Mouse (Mus musculus): ENCODE data around the gene Tmem203. TPM values are rescaled to one million over a fixed set of nuclear protein-coding genes. Genes with fewer than 3 reads are reported as not detected.
A peak's percentile ranks its signal among the peaks of the same experiment; 100 is the strongest.

The Tmem203 gene
- 10 to 100 TPM in 4 of 26 experiments, 1 to 10 TPM in 19, not detected in 3; 1.2 to 20.3 (median 4.7) TPM for total RNA-seq (2018; cell fraction: chromatin; rRNA removed)
- 10 to 100 TPM in 24 of 26 experiments, 1 to 10 TPM in 2; 8.7 to 19.6 (median 14.8) TPM for total RNA-seq (2018; cell fraction: cytosol; rRNA removed)
- total RNA-seq (2018; cell fraction: nucleus; rRNA removed), result 10 to 100 TPM in 17 of 26 experiments, 1 to 10 TPM in 9; 3.2 to 32.6 (median 12.8) TPM
- polyA plus RNA-seq (2018), result 5.9 to 17.1 TPM (median 12.4 TPM) in 3 replicates

DNA sequence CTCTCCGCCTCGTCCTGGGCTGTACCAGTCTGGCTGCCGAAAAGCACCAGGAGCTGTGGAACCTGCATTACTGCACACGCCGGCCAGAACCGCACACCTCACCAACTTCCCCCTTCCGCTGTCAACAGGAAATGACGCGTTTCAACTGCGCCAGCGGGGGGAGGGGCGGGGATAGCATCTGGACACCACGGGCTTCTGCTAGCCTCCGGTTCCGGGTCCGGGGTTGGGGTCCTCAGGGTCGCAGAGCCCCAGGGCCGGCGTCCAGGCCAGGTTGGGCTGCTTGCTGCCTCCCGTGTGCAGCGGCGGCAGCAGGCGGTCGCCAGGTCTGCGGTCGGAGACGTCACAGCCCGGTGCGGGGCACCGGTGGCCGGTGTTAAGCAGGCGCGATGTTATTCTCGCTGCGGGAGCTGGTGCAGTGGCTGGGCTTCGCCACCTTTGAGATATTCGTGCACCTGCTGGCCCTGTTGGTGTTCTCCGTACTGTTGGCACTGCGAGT lies at the start of gene Tmem203:
Gene Tmem203 (plus strand): TSS at position 156 of the 496 bp plus-strand sequence.
- Histone ChIP-seq H3K4me3 (ENCODE audit: inconsistent target) (peak within 1 kb of the TSS; percentile 90), H3K36me3 (ENCODE audit: inconsistent target) (peaks cover 15% of the 10 kb centered on the region), H3K79me2 (ENCODE audit: inconsistent target) (peaks cover 19% of the 10 kb centered on the region; the same call in 1 of the 2 replicates), H3K27ac (peak within 1 kb of the TSS; percentile 38)
- under 1% methylated on average over 39 of the region's 39 CpGs for WGBS (ENCODE audit: missing documents)

DNA sequence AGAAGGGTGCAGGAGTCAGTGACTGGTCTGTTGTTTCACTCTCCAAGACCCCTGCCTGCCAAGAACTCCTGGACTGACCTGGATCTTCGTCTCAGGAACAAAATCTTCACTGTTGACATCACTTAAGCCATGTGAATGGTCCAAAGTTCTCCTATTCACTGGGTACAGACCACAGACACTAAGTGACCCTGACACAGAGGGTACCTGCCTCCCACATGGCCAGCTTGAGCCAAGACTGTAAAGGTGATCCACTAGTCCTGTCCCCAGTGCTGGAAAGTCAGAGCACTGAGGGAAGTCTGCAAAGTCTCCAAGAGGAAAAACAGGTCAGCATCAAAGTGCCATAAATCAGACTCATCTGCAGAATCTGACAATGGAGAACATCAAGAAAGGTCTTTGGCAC lies 47.6 kb upstream of the Tmem203 start:
- peaks cover 60% of the 10 kb centered on the region for H3K79me2 ChIP-seq (ENCODE audit: inconsistent target)
- H3K4me3 ChIP-seq (ENCODE audit: inconsistent target), result no peak overlapping the region
- no peak overlapping the region for H3K27ac ChIP-seq
- 91% methylated on average over 1 of the region's 1 CpGs for WGBS (ENCODE audit: missing documents)
- H3K36me3 ChIP-seq (ENCODE audit: inconsistent target), result peaks cover 60% of the 10 kb centered on the region

DNA sequence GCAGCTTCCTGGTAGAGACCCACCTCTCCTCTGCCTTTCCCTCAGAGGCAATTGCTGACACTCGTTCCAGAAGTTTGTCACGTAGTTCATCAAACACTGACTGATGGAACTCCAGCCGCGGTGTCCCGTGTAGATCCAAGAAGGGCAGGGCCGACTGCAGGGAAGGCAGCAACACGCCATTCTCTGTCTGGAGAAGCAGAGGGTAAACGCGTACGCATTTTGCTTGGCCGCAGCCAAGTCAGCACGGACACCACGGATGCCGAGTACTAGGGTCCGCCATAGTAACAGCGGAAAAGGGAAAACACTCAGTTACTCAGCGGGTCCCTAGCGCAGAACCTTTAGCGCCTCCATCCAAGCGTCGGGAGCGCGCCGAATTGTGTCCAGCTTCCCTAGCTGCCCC lies 44.6 kb upstream of the Tmem203 start:
- H3K79me2 ChIP-seq (ENCODE audit: inconsistent target), result peaks cover 52% of the 10 kb centered on the region
- peak overlapping the region; percentile 65 for H3K27ac ChIP-seq
- H3K36me3 ChIP-seq (ENCODE audit: inconsistent target), result peaks cover 29% of the 10 kb centered on the region
- WGBS (ENCODE audit: missing documents), result under 1% methylated on average over 24 of the region's 24 CpGs
- H3K4me3 ChIP-seq (ENCODE audit: inconsistent target), result peak overlapping the region; percentile 99

DNA sequence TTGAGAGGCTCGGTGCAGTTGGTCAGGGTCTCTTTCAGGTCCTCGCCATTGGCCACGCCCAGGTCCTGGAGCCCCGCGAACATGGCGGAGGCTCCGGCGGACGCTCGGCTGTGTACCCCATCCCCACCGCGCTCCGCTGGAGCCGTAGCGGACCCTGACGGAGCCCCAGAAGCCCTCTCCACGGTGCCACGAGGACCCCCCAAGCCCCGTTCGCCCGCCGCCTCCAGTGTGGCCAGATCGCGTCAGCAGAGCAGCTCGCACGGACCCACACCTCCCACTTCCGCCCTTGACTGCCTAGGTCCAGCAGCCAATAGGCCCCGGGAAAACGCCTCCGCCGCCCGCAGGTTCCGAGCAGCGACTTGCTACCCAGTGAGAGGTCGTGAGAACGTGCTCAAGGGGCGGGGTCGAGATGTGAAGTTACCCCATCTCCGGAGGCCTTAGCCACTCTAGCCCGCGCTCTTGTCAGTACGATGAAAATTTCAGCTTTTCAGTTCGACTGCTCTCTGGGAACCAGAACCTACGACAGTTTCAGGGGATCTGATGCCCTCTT lies 44.0 kb upstream of the Tmem203 start, which contains the start of gene Nelfb:
Gene Nelfb (minus strand): TSS at position 369 of the 550 bp plus-strand sequence.
- under 1% methylated on average over 44 of the region's 44 CpGs for whole genome bisulfite sequencing (ENCODE audit: missing documents)
- Histone ChIP-seq H3K79me2 (ENCODE audit: inconsistent target) (peaks cover 47% of the 10 kb centered on the region), H3K36me3 (ENCODE audit: inconsistent target) (peaks cover 24% of the 10 kb centered on the region), H3K4me3 (ENCODE audit: inconsistent target) (peak within 1 kb of the TSS; percentile 99), H3K27ac (peak within 1 kb of the TSS; percentile 65)

DNA sequence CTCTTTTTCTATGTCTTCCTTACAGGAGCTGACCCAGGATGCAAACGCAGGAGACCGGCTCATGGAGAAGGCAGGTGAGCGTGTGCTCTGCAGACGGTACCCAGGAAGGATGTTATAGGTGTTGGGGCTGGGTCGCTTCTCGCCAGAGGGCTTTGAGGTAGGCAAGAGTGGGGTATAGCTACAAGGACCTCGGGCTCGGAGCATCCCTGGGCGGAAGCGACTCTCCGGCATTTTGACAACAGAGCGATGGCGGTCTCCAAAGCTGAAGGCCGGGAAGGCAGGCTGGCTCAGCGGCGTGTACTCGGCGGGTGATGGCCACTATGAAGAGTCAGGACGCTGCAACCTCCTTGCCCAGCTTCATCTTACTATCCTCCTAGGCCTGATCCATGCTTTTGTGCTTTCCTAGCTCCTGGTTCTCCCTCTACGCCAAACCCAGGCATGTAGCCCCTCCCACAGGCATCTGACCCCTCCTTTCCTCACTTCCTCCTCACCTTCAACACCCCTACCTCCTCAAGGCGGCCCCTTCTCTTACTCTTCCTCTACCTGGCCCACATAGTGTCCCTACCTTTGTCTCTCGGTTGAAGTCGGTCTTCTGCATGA lies 41.9 kb upstream of the Tmem203 start:
- Histone ChIP-seq H3K27ac (no peak overlapping the region), H3K4me3 (ENCODE audit: inconsistent target) (no peak overlapping the region), H3K36me3 (ENCODE audit: inconsistent target) (peaks cover 5% of the 10 kb centered on the region; the same call in 1 of the 2 replicates), H3K79me2 (ENCODE audit: inconsistent target) (peaks cover 26% of the 10 kb centered on the region)
- 89% methylated on average over 22 of the region's 23 CpGs for WGBS (ENCODE audit: missing documents)

DNA sequence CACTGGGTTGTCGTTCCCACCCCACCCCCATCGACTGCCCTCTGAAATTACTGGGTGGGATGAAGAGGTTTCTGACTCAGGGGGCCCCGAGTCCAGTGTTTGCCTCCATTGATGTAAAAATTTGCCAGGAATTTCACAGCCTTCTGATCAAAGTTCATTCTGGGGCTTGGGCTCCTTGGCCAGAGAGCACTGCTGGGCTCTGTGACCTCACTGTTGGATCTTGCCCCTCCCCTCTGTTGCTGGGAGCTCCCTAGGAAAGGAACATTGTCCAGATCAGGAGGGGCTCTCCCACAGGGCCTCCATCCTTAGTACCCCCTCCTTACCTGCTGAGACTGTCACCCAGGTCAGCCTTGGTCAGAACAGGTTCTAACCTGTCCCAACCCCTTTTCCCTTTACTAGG lies 40.8 kb upstream of the Tmem203 start, which contains the start of gene Stpg3:
Gene Stpg3 (minus strand): TSS at position 194 of the 400 bp plus-strand sequence.
- 86% methylated on average over 3 of the region's 3 CpGs for WGBS (ENCODE audit: missing documents)
- H3K4me3 ChIP-seq (ENCODE audit: inconsistent target), result no peak within 1 kb of the TSS

DNA sequence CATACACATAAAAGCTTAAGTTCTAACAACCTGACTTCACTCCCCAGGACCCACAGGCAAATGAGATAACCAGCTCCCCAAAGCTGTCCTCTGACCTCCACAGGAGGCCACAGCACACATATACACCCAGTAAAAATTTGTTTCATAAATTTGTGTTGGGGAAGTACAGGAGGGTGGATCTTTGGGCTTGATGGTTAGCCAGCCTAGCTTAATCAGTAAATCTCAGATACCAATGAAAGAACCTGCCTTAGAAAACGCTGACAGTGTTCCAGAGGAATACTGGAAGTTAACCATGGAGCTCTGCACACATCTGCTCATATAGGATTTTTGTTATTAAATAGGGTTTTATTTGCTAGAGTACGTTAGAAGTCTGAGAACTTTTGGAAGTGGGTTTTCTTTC lies 37.6 kb upstream of the Tmem203 start:
- no peak overlapping the region for H3K4me3 ChIP-seq (ENCODE audit: inconsistent target)
- 90% methylated on average over 2 of the region's 2 CpGs for WGBS (ENCODE audit: missing documents)
- H3K27ac ChIP-seq, result no peak overlapping the region
- no peaks in the 10 kb centered on the region for H3K36me3 ChIP-seq (ENCODE audit: inconsistent target)
- no peaks in the 10 kb centered on the region for H3K79me2 ChIP-seq (ENCODE audit: inconsistent target)

More for the DNA sequence above, 40.8 kb upstream of the Tmem203 start, which contains the start of gene Stpg3:
- H3K36me3 ChIP-seq (ENCODE audit: inconsistent target), result no peaks in the 10 kb centered on the region
- peaks cover 16% of the 10 kb centered on the region for H3K79me2 ChIP-seq (ENCODE audit: inconsistent target)
- no peak within 1 kb of the TSS for H3K27ac ChIP-seq

DNA sequence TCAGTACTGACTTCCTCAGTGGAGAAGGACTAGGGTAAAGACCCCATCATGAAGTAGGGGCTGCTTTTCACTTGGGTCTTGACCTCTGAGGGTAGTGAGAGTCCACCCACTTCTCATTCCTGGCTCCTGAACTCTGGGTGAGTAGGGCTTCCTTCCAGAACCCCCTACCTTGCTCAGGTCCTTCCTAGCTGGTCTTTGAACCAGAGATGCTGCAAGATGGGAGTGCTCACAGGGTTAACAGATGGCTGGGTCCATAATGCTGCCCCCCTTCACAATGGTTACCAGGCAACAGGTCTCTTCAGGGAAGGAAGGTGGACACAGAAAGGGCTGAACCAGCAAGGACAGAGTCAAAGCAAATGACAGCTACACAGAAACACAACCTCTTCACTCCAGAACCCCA lies 36.8 kb upstream of the Tmem203 start, which contains the start of gene Fam166a:
Gene Fam166a (plus strand): TSS at position 301 of the 400 bp plus-strand sequence.
- Histone ChIP-seq H3K27ac (no peak within 1 kb of the TSS), H3K79me2 (ENCODE audit: inconsistent target) (peaks cover 6% of the 10 kb centered on the region), H3K4me3 (ENCODE audit: inconsistent target) (no peak within 1 kb of the TSS), H3K36me3 (ENCODE audit: inconsistent target) (no peaks in the 10 kb centered on the region)

DNA sequence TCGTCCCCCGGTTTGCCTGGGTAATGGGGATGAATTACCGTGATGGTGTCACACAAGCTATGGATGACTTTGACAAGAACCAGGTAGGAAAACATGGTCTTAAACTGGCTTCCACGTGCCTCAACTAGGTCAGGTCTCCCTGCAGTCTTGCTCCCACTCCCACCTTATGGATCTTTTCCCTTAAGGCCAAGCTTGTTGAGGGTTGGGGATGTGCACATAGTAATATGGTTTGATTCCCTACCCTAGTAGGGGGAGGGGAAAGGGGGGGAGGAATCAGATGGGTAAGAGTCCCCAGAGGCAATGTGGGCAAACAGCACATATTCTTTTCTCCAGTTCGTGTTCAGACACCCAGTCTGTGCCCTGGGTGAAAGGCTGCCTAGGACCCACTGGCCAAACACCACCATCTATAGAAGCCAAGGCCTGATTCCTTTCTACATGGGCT lies 33.9 kb upstream of the Tmem203 start:
- H3K36me3 ChIP-seq (ENCODE audit: inconsistent target), result no peaks in the 10 kb centered on the region
- no peak overlapping the region for H3K27ac ChIP-seq
- no peak overlapping the region for H3K4me3 ChIP-seq (ENCODE audit: inconsistent target)
- 90% methylated on average over 5 of the region's 5 CpGs for WGBS (ENCODE audit: missing documents)
- peaks cover 13% of the 10 kb centered on the region for H3K79me2 ChIP-seq (ENCODE audit: inconsistent target)

DNA sequence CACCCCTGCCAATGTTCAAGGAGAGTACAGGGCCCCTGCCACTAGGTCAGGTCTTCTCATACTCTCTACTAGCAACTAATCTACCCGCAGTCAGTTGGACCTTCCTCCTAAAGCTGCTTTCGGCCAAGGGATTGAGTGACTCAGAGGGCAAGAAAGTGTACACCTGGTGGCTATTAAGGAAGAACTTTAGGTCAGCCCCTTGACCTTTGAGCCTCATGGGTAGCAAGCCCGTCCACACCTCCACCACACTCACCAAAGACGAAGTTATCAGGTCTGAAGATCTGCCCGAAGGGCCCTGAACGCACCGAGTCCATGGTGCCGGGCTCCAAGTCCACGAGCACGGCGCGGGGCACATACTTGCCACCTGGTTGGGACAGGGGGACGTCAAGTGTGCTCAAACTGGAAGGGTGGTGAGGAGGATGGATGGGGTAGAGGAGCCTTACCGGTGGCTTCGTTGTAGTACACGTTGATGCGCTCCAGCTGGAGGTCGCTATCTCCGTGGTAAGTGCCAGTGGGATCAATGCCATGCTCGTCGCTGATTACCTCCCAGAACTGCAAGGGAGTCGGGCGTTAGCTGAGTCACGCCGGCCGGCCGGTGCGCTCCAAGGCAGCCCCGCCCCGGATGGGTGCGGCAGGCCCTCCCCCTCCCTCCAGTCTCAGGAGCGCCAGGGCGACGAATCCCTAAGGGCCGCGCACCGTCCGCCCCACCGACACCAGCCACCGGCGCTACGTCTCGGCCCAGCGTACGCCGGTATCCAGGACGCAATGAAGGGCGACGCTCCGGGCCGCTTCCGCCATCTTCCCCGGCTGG lies 31.4 kb upstream of the Tmem203 start:
- H3K79me2 ChIP-seq (ENCODE audit: inconsistent target), result peaks cover 13% of the 10 kb centered on the region
- no peaks in the 10 kb centered on the region for H3K36me3 ChIP-seq (ENCODE audit: inconsistent target)
- under 1% methylated on average over 47 of the region's 53 CpGs for WGBS (ENCODE audit: missing documents)
- H3K27ac ChIP-seq, result peak overlapping the region; percentile 68
- peak overlapping the region; percentile 78 for H3K4me3 ChIP-seq (ENCODE audit: inconsistent target)

DNA sequence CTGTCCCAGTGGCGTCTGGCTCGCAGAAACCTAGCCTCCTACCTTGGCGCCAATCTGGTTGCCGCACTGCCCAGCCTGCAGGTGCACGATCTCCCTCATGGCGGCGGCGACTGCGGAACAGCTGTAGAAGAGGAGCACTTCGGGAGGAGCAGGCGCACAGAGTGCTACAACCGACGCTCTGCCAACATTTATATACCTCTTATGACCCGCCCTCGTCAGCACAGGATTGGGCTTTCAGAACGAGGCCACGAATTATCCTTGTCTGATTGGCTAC lies 30.8 kb upstream of the Tmem203 start, which contains the start of gene Tubb4b:
Gene Tubb4b (minus strand): TSS at position 211 of the 274 bp plus-strand sequence.
- Histone ChIP-seq H3K27ac (peak within 1 kb of the TSS; percentile 80), H3K79me2 (ENCODE audit: inconsistent target) (peaks cover 13% of the 10 kb centered on the region), H3K4me3 (ENCODE audit: inconsistent target) (peak within 1 kb of the TSS; percentile 78), H3K36me3 (ENCODE audit: inconsistent target) (no peaks in the 10 kb centered on the region)
- WGBS (ENCODE audit: missing documents), result 2% methylated on average over 17 of the region's 17 CpGs

DNA sequence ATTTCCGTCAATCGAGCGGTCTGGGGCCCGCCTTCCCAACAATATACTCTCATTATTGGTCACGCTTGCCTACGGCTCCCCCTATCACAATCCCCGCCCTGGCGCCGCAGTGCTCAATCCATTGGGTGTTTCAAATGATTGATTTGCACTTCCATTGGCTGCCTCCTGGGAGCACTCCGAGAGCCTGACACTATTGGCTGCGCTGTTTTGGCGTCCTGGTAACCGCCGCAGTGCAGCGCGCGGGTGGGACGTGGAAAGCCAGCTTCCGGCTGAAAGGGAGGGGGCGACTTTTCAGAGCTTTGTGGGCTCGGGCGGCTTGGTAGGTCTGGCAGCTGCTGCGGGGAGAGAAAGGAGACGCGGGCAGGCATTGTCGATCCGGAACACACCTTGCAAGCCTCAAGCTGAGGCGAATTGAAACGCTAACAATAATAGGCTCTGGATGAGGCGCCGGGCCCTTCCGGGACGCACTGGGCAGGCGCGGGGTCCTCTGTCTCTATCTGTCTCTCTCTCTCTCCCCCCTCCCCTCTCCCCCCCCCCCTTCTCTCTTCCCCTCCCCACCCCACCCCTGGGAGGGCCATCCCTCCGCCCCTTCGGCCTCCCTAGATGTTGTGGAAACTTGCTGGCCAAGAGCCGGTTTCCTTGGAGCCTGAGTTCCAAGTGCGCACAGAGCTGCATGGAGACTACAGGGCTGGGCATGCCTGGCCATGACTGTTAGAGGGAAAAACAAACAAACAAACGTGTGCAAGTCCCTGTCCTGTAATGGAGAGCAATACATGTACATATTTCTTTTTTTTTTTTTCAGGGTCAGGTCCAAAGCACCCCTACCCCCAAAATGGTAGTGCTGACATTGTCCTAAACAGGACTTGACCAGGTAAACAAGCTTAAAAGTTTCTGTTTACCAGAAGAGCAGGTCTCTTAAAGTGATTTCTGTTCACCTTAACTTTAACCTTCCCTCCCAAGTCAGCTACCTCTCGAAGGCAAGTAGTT lies 30.2 kb upstream of the Tmem203 start:
- peak overlapping the region; percentile 78 for H3K4me3 ChIP-seq (ENCODE audit: inconsistent target)
- peak overlapping the region; percentile 80 for H3K27ac ChIP-seq
- peaks cover 13% of the 10 kb centered on the region for H3K79me2 ChIP-seq (ENCODE audit: inconsistent target)
- H3K36me3 ChIP-seq (ENCODE audit: inconsistent target), result no peaks in the 10 kb centered on the region
- 3% methylated on average over 33 of the region's 41 CpGs for WGBS (ENCODE audit: missing documents)

DNA sequence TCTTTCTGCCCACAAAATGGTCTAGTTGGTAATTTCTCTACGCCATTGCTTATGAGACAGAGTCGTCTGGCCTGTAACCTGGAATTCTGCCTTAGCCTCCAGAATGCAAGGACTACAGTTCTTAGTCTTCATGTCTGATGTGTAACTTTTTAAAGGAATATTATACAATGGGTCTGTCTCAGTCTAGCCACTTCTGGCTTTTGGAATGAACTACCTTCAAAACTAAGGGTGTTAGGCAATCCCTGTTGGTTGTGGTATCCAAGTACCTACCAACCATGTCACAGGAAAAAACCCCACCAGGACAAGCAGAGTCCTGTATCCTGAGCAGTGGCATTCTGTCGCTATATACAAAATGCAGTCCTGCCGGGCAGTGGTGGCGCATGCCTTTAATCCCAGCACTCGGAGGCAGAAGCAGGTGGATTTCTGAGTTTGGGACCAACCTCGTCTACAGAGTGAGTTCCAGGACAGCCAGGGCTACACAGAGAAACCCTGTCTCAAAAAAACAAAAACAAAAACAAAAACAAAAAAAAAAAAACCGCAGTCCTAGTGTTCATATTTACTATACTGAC lies 29.3 kb upstream of the Tmem203 start:
- H3K36me3 ChIP-seq (ENCODE audit: inconsistent target), result no peaks in the 10 kb centered on the region
- 88% methylated on average over 8 of the region's 8 CpGs for WGBS (ENCODE audit: missing documents)
- H3K27ac ChIP-seq, result peak overlapping the region; percentile 80
- peaks cover 13% of the 10 kb centered on the region for H3K79me2 ChIP-seq (ENCODE audit: inconsistent target)
- H3K4me3 ChIP-seq (ENCODE audit: inconsistent target), result peak overlapping the region; percentile 78

All from macrophage (primary cell).